Mouse (Mus musculus): ENCODE data around the gene Tppp2.

GRCm38 (mm10) chr14:51940944-51941560 is 22.8 kb downstream of the Tppp2 start:
- TF ChIP-seq POLR2A (IDR thresholded peaks at IDR 0.05; ENCODE audit: low read depth, low read length), result no peak
- TF ChIP-seq CTCF (IDR thresholded peaks at IDR 0.05; ENCODE audit: extremely low read depth, insufficient read depth, insufficient read length, insufficient replicate concordance), result no peak

Data from spleen, adult 2 months (tissue).